Mouse (Mus musculus) skeletal muscle tissue, adult 2 months (tissue): Measurements from ENCODE around the gene Gpr135.
"Not testable (repeated sequence)": the region's sequence is repeated elsewhere in the genome, so short reads cannot be mapped to it uniquely, and the experiment has no call there.

Experiments
- DNase-seq: peaks from one replicate; pipeline ENCODE4 v3.0.0-alpha.2; 2012; ENCODE audit warnings: low read depth, low spot score

Gpr135 gene

DNA sequence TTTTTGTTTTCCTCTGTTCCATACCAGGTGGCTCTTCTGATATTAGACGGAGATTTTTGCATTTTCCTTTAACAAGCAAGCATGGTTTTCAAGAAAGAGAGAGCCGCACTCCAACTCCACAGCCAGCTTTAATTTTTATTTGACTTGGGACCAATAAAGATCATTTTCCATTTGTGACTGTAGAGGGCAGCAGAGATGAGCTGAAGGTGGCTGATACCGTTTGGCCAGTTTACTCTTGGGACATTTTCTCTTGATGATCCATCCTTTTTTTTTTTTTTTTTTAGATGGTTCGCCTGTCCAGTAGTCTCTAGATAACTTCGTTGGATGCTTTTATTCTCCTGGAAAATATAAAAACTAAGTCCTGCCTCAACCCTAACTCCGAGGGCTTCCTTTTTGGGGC lies 17.6 kb downstream of the Gpr135 start:
- peak; percentile 19 for DNase-seq

DNA sequence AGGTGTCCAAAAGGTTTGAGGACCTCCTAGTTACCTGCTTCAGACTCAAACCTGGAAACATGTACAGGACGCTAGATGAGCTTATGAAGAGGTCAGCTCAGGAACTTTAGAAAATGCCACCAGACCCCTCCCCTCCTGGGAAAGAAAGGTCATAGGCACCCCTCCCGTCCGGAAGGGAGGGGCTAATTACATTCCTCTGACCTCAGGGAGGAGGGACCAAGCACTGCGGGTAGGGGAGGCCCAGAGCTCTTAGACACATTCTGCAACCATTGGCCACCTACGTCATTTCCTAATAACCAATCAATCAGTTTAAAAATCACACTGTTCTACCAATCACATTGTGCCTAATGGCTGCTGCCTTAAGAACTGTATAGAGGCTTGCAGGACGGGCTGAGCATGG lies 18.4 kb downstream of the Gpr135 start:
- DNase-seq, result no peak

DNA sequence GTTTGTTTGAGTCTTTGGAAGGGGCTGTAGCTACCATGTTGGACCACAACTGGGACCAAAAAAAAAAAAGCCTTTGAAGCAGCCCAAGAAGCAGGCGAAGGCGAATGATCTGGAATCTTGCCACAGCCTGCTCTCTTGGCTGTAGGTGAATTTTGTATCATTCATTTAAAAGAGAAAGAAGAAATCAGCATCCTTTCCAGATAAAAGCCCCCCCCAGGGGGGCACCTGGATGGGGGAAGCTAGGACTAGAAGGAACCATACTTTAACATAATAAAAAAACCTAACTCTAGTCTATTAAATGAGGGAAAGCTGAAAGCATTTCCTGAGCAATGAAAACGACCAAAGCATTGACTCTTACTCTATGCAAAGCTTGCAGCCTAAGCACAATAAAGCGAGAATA lies 20.1 kb downstream of the Gpr135 start:
- no peak for DNase-seq

DNA sequence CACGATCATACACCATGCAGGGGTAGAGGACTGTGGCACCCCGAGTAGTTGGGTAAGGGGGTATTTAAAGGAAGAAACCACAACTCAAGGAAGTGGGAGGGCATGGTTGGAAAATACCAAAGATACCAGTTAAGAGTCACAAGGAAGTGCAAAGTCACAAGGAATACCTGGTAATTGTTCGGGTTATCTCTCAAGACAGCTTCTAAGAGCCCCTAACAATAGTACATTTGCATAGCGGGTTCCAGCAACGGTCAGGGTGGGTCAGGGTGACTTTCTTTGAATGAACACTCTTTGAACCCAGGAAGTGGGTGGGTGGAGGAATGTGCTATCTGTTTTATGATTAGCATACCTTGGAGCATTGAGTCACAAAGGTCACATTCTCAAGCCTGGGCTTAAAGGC lies 20.8 kb downstream of the Gpr135 start:
- DNase-seq, result not testable (repeated sequence)

DNA sequence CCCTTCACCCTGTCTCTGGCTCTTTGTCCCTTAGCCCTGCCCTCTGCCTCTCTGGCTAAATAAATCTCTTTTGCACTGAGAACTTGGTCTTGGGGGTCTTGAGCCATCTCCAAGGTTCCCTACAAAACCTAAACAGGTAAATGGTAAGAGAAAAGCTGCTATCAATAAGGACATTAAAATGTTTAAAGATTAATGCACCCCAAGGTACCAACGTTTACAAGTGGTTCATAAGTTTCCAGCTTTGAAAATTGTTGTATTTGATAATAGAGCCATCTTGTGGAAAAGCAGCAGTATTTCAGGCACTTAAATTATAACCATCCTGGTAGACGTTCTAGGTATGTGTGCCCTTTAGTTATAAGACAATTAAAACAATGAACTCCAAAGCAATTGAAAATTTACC lies 23.4 kb downstream of the Gpr135 start:
- no peak for DNase-seq

DNA sequence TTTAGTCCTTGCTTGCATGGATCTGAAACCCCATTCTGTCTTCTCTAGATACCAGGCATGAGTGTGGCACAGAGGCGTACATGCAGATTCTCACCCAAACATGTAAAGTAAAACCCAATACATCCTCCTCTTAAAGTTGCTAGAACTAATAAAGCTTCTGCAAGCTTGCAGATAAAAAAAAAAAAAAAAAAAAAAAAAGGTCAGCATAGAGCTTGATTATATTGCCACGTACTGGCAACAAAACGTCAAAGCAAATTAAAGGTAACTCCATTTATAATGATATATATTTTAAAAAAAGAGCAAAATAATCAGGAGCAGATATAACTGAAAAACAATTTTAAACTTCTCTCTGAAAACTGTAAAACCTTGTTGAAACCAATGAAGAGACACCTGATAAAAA lies 29.7 kb downstream of the Gpr135 start:
- no peak for DNase-seq

DNA sequence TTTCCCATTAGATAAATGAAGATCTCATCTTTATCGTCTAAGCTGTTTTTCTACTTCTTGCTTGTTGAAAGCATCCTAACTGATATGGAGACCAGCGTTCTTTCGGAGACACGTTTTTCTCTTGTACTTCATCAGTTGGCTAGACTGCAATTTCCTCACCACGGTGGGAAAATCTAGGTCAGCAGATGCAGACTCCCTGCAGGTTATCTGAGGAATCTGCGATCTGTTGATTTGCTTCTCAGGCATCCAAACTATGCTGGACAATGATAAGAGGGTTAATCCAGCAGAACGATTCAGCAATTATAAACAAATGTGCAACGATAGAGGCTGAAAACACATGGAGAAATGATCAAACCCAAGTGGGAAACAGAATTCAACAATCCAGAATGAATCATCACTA lies 31.4 kb downstream of the Gpr135 start:
- DNase-seq, result no peak

DNA sequence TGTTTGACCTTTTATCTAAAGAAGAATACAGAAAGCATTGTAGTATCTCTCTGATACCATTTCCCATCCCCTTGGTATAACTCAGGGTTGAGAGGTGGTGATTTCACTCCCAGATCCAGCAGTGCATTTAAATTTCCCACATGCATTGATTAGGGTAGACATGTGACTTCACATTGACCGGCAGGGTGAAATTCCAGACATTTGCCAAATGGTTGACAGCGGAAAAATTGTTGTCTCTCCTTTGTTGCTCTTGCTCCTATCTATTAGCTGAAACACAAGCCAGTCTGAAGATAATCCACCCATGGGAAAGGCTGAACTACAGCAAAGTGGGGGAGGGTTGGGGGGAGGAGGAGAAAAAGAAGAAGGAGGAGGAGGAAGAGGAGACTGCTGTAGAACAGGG lies 32.1 kb downstream of the Gpr135 start:
- no peak for DNase-seq

DNA sequence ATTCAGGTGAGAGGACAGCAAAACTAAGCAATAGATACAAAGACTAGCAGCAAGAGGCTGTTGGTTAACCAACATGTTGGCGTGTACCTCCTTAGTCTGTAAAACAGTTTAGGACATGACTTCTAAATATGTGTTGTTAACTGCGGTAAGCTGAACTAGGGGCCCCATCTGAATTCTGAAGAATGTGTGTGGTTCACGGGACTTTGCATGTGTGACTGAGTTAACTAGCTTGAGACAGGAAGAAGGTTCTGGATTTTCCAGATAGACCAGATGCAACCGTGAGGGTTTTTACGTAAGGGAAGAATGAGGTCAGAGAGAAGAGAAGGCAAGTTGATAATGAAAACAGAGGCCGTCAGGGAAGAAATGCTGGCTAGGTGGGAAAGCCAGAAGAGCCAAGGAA lies 33.9 kb downstream of the Gpr135 start:
- no peak for DNase-seq

DNA sequence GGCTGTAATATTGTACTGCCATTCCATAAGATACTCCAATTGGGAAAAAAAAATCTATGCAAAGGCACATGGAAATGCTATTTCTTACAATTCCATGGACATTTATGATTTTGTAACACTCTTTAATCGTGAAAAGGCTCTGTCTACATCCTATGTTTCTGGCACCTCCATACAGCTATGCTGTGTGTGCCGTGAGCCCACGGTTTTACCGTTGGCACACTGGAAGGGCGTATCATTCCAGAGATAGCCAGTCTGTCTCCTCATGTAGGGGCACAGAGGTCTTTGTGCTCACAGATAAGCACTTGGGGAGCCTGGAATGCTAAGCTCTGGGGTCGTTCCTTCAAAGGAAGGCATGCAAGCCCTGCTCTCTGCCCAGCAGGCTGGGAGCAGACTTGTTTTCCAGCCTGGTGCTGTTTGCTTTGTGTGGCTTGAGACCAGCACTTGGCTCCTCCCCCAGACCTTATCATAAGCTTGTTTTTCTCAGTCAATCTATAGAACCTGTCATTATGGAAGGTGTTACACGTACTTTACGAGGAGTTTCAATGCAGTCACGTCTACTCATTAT lies 34.7 kb downstream of the Gpr135 start:
- no peak for DNase-seq

DNA sequence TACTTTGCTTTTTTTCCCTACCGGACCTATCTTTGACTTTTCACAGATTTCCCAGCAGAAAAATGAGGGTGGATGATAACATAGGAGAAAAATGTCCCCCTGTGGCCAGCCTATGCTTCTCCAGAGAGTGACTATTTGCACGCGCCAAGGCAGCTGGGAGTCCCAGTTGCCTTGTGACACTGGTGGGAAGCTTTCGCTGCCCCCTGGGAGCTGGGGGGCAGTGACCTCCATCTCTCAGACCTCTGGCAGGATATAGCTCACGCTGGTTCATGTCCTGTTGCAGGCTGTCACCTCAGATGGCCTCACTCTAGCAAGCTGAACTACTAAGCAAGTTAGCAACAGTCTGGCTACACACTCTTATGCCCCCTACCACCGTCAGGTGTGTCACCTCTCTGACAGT lies 39.1 kb downstream of the Gpr135 start:
- peak; percentile 54 for DNase-seq

DNA sequence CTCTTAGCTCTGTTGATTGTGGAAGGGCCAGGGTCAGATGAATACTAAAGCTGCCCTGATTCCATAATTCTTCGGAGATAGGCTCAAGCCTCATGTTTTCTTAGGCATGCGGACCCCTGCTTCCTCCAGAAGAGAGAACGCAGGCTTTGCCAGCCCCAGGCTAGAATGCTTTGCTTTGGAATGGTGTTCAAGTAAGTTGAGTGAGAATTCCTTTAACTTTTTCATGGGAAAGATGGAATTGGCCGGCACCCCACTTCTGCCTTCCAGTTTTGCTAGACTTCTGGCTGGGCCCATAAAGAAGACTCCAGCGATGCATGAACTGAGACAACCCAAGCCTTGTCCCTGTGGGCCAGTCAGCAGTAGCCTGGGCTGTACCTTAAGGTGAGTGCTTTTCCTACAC lies 39.8 kb downstream of the Gpr135 start:
- no peak for DNase-seq

DNA sequence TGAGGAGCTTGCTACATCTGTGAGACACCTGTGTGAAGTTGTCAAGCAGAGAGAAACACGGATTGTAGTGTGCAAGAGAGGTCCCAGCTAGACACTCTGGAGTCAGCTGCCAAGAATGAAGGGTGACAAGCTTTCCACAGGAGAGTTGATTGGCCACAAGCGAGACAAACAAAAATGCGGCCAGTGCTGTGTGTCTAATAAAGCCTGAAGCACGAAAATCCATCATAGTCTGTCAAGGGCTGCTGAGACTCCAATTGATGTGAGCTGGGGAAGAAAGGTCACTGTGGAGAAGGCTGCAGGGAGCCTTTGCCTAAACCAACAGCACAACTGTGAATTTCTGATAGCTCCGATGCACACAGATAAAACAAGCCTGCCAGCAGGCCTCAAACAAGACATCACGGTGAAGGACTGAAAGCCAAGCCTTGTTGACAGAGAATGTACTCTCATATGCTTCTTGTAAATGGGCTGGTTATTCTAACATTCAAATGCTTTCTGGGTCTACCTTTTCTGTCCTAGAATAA lies 45.6 kb downstream of the Gpr135 start:
- DNase-seq, result no peak

DNA sequence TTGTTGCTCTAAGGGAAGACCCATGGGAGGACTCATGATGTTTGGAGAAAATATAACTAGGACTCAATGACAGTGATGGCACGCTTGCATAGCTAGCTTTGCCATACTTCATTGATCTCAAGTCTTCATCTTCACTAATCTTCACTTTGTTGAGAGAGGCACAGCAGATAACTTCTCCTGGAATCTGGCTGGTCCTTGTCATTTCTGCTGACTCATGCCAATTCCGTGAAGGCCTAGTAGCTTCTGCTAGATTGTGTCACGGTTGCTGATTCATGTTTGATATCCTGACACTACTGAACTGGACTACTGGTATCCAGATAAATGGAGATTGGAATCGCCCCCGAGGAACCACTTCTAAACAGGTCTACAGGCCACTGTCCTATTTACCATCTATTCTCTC lies 47.4 kb downstream of the Gpr135 start:
- no peak for DNase-seq

DNA sequence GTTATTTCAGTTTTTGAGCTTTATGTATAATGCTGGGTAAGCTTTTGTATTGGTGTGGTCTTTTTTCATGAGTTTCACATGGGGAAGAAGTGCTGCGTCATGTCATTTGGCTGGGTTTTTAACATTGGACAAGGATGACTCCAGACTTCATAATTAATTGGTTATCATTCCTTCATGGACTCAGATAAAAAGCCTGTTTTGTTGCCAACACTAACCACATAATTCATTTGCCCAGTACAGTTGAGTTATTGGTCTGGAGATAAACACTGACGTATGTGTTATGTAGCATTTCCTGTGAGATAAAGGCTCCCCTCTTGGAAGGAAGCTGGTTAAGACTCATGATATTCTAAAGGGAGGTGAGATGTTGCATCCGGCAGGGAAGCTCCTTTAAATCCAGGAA lies 48.1 kb downstream of the Gpr135 start:
- DNase-seq, result no peak

DNA sequence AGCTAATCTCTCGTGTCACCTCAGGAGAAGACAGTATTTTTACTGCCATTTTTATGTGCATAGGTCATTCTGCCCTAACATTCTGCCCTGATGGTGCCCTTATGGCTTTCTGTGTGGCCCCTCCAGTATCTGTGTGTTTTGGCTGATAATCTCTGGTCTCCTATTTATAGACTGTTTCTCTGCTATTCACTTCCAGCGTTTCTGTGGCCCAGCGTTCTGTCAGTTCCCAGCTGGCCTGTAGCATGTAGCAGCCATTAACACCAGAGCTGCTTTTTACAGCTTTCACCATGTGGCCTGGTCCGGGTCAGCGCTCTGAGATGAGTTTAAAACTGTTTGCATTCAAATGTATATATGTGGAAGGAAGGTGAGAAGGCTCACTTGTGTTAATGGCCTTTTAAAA lies 49.4 kb downstream of the Gpr135 start:
- DNase-seq, result no peak

DNA sequence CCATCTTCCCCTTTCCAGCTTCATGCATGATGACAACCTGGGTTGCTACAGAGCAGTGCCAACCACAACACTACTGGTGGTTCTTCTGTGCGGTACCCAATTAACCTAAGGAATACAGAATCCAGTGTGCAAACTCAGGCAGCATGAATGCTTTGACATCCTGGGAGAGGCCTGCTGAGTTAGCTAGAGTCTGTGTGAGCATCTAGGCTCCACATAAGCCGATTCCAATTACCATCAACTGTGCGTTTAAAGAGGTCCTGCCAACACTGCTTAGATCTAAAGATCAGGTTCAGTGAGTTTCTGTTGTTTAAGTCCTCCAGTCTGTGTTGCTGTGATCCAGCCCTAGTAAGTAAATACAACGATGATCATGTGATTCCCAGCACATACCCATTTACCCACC lies 50.6 kb downstream of the Gpr135 start:
- no peak for DNase-seq
